Mouse (Mus musculus): Measurements from ENCODE around the gene Idua.

DNA sequence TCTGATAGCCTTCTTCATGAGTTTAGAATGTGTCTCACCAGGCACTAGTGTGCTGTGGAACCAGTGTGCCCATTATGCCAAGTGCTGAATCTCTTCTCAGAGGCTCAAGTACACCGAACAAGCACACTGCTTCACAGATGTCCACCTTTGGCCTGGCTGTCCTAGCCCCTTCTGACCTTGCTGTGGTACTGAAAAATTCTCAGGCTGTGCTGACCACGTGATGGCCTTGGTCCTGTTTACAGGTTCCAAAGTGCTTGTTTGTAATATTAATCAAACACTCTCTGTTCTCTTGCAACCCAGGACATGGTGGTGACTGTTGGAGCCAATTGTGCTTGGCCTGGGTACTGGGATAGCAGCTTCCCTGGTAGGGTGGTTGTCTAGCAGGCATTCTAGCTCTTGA lies 14.5 kb downstream of the Idua start:
- TF ChIP-seq CHD2 (IDR thresholded peaks at IDR 0.05; ENCODE audit: low read depth, low read length): no peak
- TF ChIP-seq HCFC1 (IDR thresholded peaks at IDR 0.05; ENCODE audit: borderline replicate concordance, insufficient read depth, low read length): no peak
- TF ChIP-seq ZC3H11A (IDR thresholded peaks at IDR 0.05; ENCODE audit: borderline replicate concordance, low read depth, low read length): no peak
- TF ChIP-seq MAFK (IDR thresholded peaks at IDR 0.05; ENCODE audit: insufficient read depth, low read depth, low read length): no peak
- no peak for TF ChIP-seq ZNF384 (IDR thresholded peaks at IDR 0.05; ENCODE audit: low read depth, low read length)

All from ES-E14 (cell line).